Mouse (Mus musculus): Measurements from ENCODE around the gene Ccl17.
A peak's percentile ranks its signal among the peaks of the same experiment; 100 is the strongest.

Ccl17 gene

GRCm38 (mm10) chr8:94789256-94789955 is 20.8 kb upstream of the Ccl17 start:
- no peak for DNase-seq (ENCODE audit: low read depth)

- DNase-seq (ENCODE audit: low read depth), result no peak
These were observed 15.9 kb upstream of the Ccl17 start for GRCm38 (mm10) chr8:94794368-94794767.

GRCm38 (mm10) chr8:94794782-94795181 is 15.5 kb upstream of the Ccl17 start:
- no peak for DNase-seq (ENCODE audit: low read depth)

GRCm38 (mm10) chr8:94800278-94800968 is 9.8 kb upstream of the Ccl17 start:
- DNase-seq (ENCODE audit: low read depth), result peak; percentile 70

- DNase-seq (ENCODE audit: low read depth), result no peak
These were observed 8.8 kb upstream of the Ccl17 start for GRCm38 (mm10) chr8:94801293-94802095.

GRCm38 (mm10) chr8:94802375-94802774 is 7.9 kb upstream of the Ccl17 start:
- DNase-seq (ENCODE audit: low read depth), result no peak

- no peak for DNase-seq (ENCODE audit: low read depth)
These were observed 6.7 kb upstream of the Ccl17 start for GRCm38 (mm10) chr8:94803551-94803950.

- DNase-seq (ENCODE audit: low read depth), result no peak
These were observed 5.5 kb upstream of the Ccl17 start for GRCm38 (mm10) chr8:94804546-94805340.

GRCm38 (mm10) chr8:94805811-94806210 is 4.4 kb upstream of the Ccl17 start:
- DNase-seq (ENCODE audit: low read depth), result no peak

- DNase-seq (ENCODE audit: low read depth), result no peak
These were observed 2.7 kb upstream of the Ccl17 start for GRCm38 (mm10) chr8:94807506-94807905.

GRCm38 (mm10) chr8:94808372-94808771 is 1.9 kb upstream of the Ccl17 start:
- DNase-seq (ENCODE audit: low read depth), result no peak

- DNase-seq (ENCODE audit: low read depth), result no peak
These were observed 602 bp downstream of the Ccl17 start for GRCm38 (mm10) chr8:94810855-94811254.

- no peak for DNase-seq (ENCODE audit: low read depth)
These were observed 1.4 kb downstream of the Ccl17 start for GRCm38 (mm10) chr8:94811654-94812053.

- peak; percentile 90 for DNase-seq (ENCODE audit: low read depth)
These were observed 2.4 kb downstream of the Ccl17 start for GRCm38 (mm10) chr8:94812645-94813098.

GRCm38 (mm10) chr8:94814556-94814955 is 4.3 kb downstream of the Ccl17 start:
- DNase-seq (ENCODE audit: low read depth), result no peak

GRCm38 (mm10) chr8:94817933-94818332 is 7.7 kb downstream of the Ccl17 start:
- DNase-seq (ENCODE audit: low read depth), result no peak

- DNase-seq (ENCODE audit: low read depth), result no peak
These were observed 9.5 kb downstream of the Ccl17 start for GRCm38 (mm10) chr8:94819671-94820179.

GRCm38 (mm10) chr8:94820553-94820952 is 10.3 kb downstream of the Ccl17 start:
- DNase-seq (ENCODE audit: low read depth), result no peak

GRCm38 (mm10) chr8:94821381-94821780 is 11.1 kb downstream of the Ccl17 start:
- DNase-seq (ENCODE audit: low read depth), result no peak

GRCm38 (mm10) chr8:94822637-94823560 is 12.6 kb downstream of the Ccl17 start:
- DNase-seq (ENCODE audit: low read depth), result peak; percentile 54

- no peak for DNase-seq (ENCODE audit: low read depth)
These were observed 14.9 kb downstream of the Ccl17 start for GRCm38 (mm10) chr8:94825170-94825569.

Data from c-Kit-positive CD71-positive TER-119-negative erythroid progenitor cells, embryonic 14.5 days (primary cell).